Mouse (Mus musculus) liver, embryonic 11.5 days (tissue): ENCODE measurements around the gene Kcnk10. TPM values are rescaled to one million over a fixed set of nuclear protein-coding genes. Genes with fewer than 3 reads are reported as not detected.

ENCODE experiments used
- ATAC-seq: fragments of 200-750 bp; cut with Nextera tagmentation; replicated peaks from 2 replicates; pipeline ENCODE4 v1.8.0; 2017; ENCODE audit warnings: moderate number of reproducible peaks, mild to moderate bottlenecking, moderate TSS enrichment, moderate library complexity; ENCODE audit not compliant: low FRiP score
- DNase-seq: peaks from one replicate; pipeline ENCODE4 v3.0.0-alpha.2; 2017; ENCODE audit warnings: low spot score
- H3K27ac ChIP-seq: fragments of 300-500 bp; sonication (generic); 2 replicates; pipeline ENCODE4 v1.5.1; 2014; ENCODE audit warnings: mild to moderate bottlenecking, low read depth, low read length, control low read depth
- H3K27me3 ChIP-seq: fragments of 300-500 bp; sonication (generic); replicated peaks from 2 replicates; pipeline ENCODE4 v1.6.1; 2014; ENCODE audit warnings: low read length, mixed read lengths; ENCODE audit not compliant: control insufficient read depth, insufficient read depth
- H3K36me3 ChIP-seq: fragments of 300-500 bp; sonication (generic); 2 replicates; pipeline ENCODE4 v1.6.1; 2014; ENCODE audit warnings: mild to moderate bottlenecking, low read length, moderate library complexity, mixed read lengths; ENCODE audit not compliant: control insufficient read depth, insufficient read depth
- H3K4me1 ChIP-seq: fragments of 300-500 bp; sonication (generic); replicated peaks from 2 replicates; pipeline ENCODE4 v1.6.1; 2014; ENCODE audit warnings: low read length, mixed read lengths; ENCODE audit not compliant: control insufficient read depth, insufficient read depth
- H3K4me2 ChIP-seq: fragments of 300-500 bp; sonication (generic); 2 replicates; pipeline ENCODE4 v1.6.1; 2014; ENCODE audit warnings: mild to moderate bottlenecking, control low read depth, moderate library complexity
- H3K4me3 ChIP-seq: fragments of 300-500 bp; sonication (generic); 2 replicates; pipeline ENCODE4 v1.5.1; 2014; ENCODE audit warnings: low read depth, low read length, control low read depth
- H3K9ac ChIP-seq: fragments of 300-500 bp; sonication (generic); 2 replicates; pipeline ENCODE4 v1.6.1; 2014; ENCODE audit warnings: low read depth, low read length, control low read depth
- H3K9me3 ChIP-seq: fragments of 300-500 bp; sonication (generic); 2 replicates; pipeline ENCODE4 v1.6.1; 2016; ENCODE audit warnings: low read length, inconsistent platforms, mixed read lengths; ENCODE audit not compliant: control insufficient read depth
- WGBS: fragments of 180-500 bp; shearing (Covaris S2); extraction: QIAGEN DNeasy Blood & Tissue Kit; methylation state at CpG from one replicate; pipeline ENCODE4 v1.1.7; 2014; 5-methylcytosine and 5-hydroxymethylcytosine counted together
- polyA plus RNA-seq: library from polyadenylated mRNA; unstranded; fragments of >200 nt; fragmentation: Nextera tagmentation; extraction: Ambion mirVana; gene quantifications from 2 replicates; pipeline ENCODE4 v1.2.1, GENCODE M21; 2014

Gene Kcnk10
- polyA plus RNA-seq, 1 experiment from 2014 or later, result 0.26 TPM

DNA sequence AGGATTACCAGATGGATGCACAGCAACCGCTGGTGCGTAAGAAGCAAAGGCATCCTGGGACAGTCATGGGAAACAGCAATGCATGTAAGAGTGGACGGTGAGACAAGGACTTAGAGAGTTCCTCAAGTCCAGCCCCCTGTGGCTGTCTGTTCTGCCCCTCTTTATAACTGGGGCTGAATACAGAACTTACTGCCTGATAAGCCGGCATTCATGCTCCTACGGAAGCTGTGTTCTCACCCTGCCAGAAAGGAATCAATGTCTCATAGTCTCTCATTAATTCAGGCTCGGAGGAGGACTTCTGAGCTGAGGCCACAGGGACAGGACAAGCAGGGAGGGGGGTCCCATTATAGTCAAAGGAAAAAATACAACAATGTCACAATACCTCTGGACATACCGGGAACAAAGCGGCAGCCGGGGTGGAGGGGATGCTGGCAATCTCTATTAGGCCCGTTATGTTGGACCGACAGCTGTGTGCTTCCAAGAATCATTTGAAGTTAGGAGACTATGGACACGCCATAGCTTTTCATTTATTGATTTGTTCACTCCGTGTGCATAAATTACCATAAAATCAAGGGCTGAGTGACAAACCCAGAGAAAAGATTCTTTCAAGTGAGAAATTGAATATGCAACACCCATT is 15.7 kb downstream of the Kcnk10 start:
- DNase-seq (no peak), ATAC-seq (no peak)
- no peak overlapping the region for H3K9ac ChIP-seq
- WGBS, result 86% methylated on average over 13 of the region's 13 CpGs
- H3K36me3 ChIP-seq, result no peaks in the 10 kb centered on the region
- no peak overlapping the region for H3K27ac ChIP-seq
- no peaks in the 10 kb centered on the region for H3K4me1 ChIP-seq
- no peaks in the 10 kb centered on the region for H3K27me3 ChIP-seq
- H3K4me3 ChIP-seq, result no peak overlapping the region
- no peak overlapping the region for H3K4me2 ChIP-seq
- no peaks in the 10 kb centered on the region for H3K9me3 ChIP-seq

DNA sequence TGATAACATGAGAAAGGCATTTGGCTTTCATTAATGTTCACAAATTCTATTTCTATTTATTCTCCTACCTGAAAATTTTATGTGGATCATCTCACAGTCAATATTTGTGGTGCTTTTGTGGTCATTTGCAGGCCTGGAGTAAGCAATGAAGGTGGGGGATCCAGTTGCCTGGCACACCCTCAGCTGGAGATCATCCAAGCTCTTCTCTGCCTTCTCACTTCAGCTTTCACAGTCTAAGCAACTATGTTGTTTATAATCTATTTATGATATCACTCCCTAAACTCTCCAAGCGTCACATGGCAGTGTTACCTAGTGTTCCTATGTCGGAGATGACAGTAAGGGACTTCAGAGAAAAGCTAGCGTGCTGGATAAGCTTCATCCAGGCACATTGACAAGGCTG is 18.1 kb downstream of the Kcnk10 start:
- no peaks in the 10 kb centered on the region for H3K9me3 ChIP-seq
- H3K27me3 ChIP-seq, result no peaks in the 10 kb centered on the region
- 69% methylated on average over 3 of the region's 3 CpGs for WGBS

DNA sequence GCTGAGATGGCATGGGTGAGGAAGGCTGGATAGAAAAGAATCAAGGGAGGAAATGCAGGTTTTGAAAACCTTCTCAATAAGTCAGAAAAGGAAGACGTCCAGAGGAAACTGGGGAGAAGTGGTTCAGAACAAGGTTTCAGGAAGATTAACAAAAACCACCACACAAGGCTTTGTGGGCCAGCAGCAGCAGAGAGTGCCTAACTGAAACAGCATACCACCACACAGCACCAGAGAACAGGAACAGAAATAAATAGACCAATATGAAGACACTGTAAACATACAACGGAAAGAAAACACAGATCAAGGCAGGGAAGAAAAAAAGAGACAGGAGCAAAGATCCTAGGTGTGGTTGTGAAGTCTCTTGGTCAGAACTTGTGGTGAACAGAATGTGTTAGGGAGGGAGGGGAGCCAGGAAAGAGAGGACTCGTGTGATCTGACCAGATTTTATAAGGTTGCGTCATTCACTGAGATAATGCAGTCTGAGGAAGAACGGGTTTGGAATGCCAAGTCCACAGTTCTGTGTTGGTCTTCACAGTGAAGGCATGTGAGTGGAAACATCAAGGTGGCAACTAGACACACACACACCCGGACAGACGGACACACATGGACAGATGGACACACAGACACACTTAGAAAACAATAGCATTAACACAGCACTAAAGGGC is 21.0 kb downstream of the Kcnk10 start:
- no peak overlapping the region for H3K9ac ChIP-seq
- H3K4me2 ChIP-seq, result no peak overlapping the region
- H3K9me3 ChIP-seq, result no peaks in the 10 kb centered on the region
- ATAC-seq (no peak), DNase-seq (no peak)
- H3K27me3 ChIP-seq, result no peaks in the 10 kb centered on the region
- H3K4me3 ChIP-seq, result no peak overlapping the region
- H3K36me3 ChIP-seq, result no peaks in the 10 kb centered on the region
- no peaks in the 10 kb centered on the region for H3K4me1 ChIP-seq
- 69% methylated on average over 7 of the region's 7 CpGs for WGBS
- H3K27ac ChIP-seq, result no peak overlapping the region

More for the DNA sequence above, 18.1 kb downstream of the Kcnk10 start:
- H3K36me3 ChIP-seq, result no peaks in the 10 kb centered on the region
- no peaks in the 10 kb centered on the region for H3K4me1 ChIP-seq
- no peak overlapping the region for H3K9ac ChIP-seq
- DNase-seq (no peak), ATAC-seq (no peak)
- H3K27ac ChIP-seq, result no peak overlapping the region
- no peak overlapping the region for H3K4me2 ChIP-seq
- H3K4me3 ChIP-seq, result no peak overlapping the region

DNA sequence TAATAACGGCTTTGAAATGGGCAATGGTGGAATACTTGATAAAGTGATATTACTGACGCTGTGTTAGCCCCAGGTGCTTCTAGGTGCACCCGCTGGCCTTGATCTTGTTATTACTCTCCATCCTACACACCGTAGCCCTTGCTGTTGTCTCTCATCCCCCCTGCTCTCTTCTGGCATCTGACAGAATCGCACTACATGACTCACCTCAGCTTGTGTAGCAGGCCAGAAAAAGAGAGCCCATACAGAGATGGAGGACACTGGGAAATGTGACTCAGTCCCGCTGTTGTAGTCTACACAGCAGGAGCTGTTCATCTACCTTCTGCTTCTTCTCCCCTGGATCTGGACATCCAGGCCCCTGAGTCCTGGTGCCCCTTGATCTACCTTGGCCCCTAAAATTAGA is 28.1 kb downstream of the Kcnk10 start:
- no peak overlapping the region for H3K9ac ChIP-seq
- no peak for DNase-seq
- no peak overlapping the region for H3K4me2 ChIP-seq
- 89% methylated on average over 6 of the region's 6 CpGs for WGBS
- no peak overlapping the region for H3K4me3 ChIP-seq
- no peaks in the 10 kb centered on the region for H3K27me3 ChIP-seq
- H3K4me1 ChIP-seq, result no peaks in the 10 kb centered on the region
- H3K36me3 ChIP-seq, result no peaks in the 10 kb centered on the region
- H3K27ac ChIP-seq, result no peak overlapping the region
- H3K9me3 ChIP-seq, result no peaks in the 10 kb centered on the region
- ATAC-seq, result no peak

DNA sequence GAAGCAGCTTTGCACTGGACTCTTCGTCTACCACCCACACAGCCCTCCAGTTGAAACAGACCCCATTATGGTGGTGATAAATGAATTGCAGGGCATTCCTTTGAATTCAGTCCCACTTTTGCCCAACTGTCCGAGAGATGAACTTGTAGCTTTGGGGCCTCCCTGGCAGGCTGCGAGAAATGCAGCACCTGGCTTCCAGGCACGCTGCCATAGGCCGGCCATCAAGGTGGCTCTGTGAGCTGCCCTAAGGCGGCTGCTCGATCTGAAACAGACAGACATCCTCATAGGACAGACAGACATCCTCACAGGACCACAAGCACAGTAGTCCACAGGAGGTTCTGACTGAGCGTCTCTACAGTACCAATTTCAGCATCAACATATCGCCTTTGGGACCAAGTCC is 30.0 kb downstream of the Kcnk10 start:
- Histone ChIP-seq H3K27me3 (no peaks in the 10 kb centered on the region), H3K27ac (no peak overlapping the region), H3K9ac (no peak overlapping the region), H3K9me3 (no peaks in the 10 kb centered on the region), H3K4me2 (no peak overlapping the region), H3K4me1 (no peaks in the 10 kb centered on the region), H3K4me3 (no peak overlapping the region), H3K36me3 (no peaks in the 10 kb centered on the region)
- DNase-seq (no peak), ATAC-seq (no peak)
- 83% methylated on average over 9 of the region's 9 CpGs for WGBS

DNA sequence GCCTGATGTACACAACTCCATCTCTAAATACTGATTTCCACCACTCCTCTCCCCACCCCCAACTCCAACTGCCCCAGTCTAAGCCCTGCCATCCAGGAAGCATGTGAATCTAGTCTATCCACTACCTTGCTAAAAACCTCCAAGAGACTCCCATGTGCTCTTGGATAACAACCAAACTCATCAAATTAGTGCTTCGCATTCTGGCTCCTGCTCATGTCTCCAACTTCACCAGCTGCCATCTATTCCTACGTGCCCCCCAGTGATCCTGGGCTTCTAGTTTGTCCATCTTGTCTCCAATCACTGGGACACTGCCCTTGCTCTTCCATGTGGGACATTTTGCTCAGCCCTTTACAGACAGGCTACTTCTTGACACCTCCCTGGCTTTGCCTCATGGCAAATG is 32.2 kb downstream of the Kcnk10 start:
- no peaks in the 10 kb centered on the region for H3K27me3 ChIP-seq
- H3K27ac ChIP-seq, result no peak overlapping the region
- H3K9ac ChIP-seq, result no peak overlapping the region
- H3K4me1 ChIP-seq, result no peaks in the 10 kb centered on the region
- no peaks in the 10 kb centered on the region for H3K36me3 ChIP-seq
- H3K4me3 ChIP-seq, result no peak overlapping the region
- no peak for DNase-seq
- H3K9me3 ChIP-seq, result no peaks in the 10 kb centered on the region
- ATAC-seq, result no peak
- no peak overlapping the region for H3K4me2 ChIP-seq
- 80% methylated on average over 2 of the region's 2 CpGs for WGBS

DNA sequence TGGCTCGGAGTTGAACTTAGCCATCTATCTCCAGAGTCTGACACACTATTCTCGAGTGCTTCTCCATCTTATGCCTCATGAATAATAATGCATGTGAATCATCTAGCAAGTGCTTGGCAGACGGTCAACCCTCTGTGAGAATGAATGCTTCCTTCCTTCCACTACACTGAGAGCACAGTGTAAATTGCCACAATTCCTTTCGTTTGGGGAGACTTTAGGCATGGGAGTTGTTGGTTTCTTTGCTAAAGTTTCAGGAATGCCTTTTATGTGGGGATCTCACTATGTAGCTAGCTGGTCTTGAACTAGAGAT is 32.9 kb downstream of the Kcnk10 start:
- no peaks in the 10 kb centered on the region for H3K36me3 ChIP-seq
- DNase-seq, result no peak
- H3K27me3 ChIP-seq, result no peaks in the 10 kb centered on the region
- H3K4me2 ChIP-seq, result no peak overlapping the region
- WGBS, result 76% methylated on average over 4 of the region's 4 CpGs
- no peak overlapping the region for H3K27ac ChIP-seq
- no peak overlapping the region for H3K4me3 ChIP-seq
- H3K9ac ChIP-seq, result no peak overlapping the region
- H3K9me3 ChIP-seq, result no peaks in the 10 kb centered on the region
- ATAC-seq, result no peak
- H3K4me1 ChIP-seq, result no peaks in the 10 kb centered on the region

DNA sequence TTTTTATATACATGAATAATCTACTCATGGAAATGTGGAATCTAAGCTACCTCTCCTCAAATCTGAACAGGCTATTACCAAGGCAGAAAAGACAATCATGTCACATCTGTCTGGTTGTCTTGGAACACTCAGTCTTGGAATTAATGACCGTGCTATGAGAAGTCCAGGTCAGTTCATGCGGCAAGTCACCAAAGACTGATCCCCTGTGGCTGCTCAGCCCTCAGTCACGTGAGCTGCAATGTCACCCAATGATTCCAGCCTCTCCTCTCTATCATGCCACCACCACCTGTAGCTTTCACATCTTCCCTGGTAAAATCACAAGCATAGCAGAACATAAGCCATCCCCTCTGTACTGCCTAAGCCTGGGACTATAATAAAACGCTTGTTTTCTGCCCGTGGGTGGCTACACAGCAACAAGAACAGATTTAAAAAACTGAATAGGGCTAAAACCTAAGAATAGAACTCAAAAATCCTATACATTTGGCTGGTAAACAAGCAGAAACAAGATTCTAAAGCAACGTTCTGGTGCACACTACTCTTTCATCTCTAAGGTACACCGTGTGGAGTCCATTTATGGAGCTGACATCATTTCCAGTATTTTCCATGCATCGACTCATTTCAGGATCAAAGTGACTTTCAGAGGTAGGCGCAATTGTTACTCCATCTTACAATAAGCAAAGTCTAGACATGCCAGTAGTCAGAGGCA is 33.4 kb downstream of the Kcnk10 start:
- no peaks in the 10 kb centered on the region for H3K4me1 ChIP-seq
- no peaks in the 10 kb centered on the region for H3K27me3 ChIP-seq
- no peak overlapping the region for H3K27ac ChIP-seq
- no peak overlapping the region for H3K4me3 ChIP-seq
- DNase-seq (no peak), ATAC-seq (no peak)
- no peaks in the 10 kb centered on the region for H3K36me3 ChIP-seq
- no peaks in the 10 kb centered on the region for H3K9me3 ChIP-seq
- 84% methylated on average over 9 of the region's 9 CpGs for WGBS
- no peak overlapping the region for H3K9ac ChIP-seq
- no peak overlapping the region for H3K4me2 ChIP-seq

DNA sequence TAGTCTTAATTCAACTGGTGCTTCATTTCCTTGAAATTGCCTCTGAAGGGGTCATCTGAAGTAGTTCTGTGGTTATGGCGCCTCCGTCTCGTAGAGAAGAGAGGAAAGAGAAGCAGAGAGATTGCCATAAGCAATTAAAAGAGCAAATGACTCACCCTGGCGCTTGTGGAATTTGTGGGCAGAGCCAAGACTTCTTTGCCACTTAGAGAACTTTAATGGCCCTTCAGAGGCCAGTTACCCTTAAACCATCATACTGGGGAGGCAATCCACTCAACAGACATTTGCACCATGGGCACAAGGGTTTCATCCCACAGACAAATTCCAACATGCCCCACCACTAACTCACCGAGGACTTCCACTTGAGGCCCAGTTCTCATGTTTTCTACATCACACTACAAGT is 41.4 kb downstream of the Kcnk10 start:
- ATAC-seq (no peak), DNase-seq (no peak)
- Histone ChIP-seq H3K4me2 (no peak overlapping the region), H3K9me3 (no peaks in the 10 kb centered on the region), H3K36me3 (no peaks in the 10 kb centered on the region), H3K4me1 (no peaks in the 10 kb centered on the region), H3K27ac (no peak overlapping the region), H3K4me3 (no peak overlapping the region), H3K9ac (no peak overlapping the region), H3K27me3 (no peaks in the 10 kb centered on the region)
- 78% methylated on average over 5 of the region's 5 CpGs for WGBS
